Mouse (Mus musculus): ENCODE data around the gene Sec22c.

The Sec22c gene

DNA sequence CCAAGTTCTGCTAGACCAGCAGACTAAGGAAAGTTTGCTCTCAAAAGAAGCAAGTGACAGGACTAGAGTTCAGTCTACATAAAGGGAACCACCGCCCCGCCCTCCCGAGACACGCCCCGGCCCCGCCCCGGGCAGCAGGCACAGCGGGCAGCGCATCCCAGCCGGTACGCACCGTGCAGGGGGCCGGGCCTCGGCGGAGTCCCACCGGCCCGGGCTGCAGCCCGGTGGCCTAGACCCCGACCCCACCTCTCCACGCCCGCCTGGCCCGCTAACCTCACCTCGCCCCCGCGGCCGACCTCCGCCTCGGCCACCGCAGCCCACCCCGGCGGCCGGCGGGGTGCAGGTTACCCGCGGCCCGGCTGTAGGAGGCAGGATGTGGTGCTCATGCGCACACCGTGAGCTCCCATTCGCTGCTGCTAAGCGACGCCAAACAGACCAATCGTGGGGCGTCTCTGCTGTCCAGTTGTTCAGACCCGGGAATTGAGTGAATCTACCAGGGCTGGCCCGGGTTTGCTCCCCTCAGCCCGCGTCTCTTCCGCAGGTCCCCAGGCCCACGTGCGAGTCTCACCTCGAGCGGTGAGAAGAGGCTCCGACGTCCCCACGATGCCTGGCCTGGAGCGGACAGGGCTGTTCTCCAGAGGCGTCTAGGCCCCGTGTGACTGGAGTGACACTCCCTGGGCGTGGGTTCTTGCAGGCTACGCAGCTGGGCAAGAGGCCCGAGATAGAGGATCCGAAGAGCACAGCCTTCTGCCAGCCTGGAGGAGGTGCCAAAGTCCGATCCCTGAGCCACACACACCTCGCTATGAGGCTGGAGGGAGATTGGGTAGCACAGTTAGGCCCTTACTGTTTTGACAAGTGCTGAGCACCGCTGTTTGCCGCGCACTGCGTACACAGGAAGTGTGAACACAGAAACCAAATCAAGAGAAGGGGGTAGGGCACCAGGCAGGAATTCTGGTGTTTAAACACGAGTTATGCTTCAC is at the start of gene Sec22c:
TSS of gene Sec22c (minus strand) at position 845 of the 980 bp plus-strand sequence.
- peak; percentile 93 to 94 for DNase-seq

DNA sequence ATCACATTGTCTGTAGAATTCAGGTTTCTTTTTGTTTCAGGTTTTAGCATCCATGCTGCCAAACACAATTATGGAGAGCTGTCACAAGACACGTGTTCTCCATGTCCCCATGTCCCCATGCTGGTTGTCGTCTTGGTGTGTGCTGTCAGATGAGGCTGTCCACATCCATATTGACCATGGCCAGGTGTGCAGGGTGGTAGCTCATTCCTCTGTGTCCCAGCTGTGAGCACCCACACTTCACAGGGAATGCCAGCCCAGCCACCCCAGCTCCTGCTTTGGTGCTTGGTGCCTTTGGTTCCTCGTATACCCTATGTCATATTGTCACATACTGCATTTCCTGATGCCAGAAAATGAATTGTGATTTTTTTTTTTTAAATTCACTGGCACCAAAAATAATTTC is 49.3 kb upstream of the Sec22c start:
- DNase-seq: no peak

- DNase-seq: no peak
Observed at GRCm38 (mm10) chr9:121752774-121753173, 47.5 kb upstream of the Sec22c start.

DNA sequence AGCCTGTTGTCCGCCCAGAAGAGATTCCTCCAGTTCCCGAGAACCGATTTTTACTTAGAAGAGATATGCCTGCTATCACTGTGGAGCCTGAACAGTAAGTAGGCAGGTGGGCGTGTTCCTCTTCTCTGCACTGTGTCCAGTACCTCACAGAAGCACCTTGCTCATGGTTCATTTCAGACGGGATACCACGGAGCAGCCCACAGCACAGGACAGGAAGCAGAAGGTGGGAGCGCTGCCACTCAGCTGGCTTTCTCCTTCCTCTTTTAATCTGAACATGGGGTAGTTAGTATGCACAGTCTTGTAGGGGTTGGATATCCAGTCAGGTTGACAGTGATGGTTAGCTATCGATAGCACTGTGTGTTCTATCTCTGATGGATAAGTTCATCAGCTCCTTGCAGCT is 38.8 kb upstream of the Sec22c start:
- DNase-seq: no peak

DNA sequence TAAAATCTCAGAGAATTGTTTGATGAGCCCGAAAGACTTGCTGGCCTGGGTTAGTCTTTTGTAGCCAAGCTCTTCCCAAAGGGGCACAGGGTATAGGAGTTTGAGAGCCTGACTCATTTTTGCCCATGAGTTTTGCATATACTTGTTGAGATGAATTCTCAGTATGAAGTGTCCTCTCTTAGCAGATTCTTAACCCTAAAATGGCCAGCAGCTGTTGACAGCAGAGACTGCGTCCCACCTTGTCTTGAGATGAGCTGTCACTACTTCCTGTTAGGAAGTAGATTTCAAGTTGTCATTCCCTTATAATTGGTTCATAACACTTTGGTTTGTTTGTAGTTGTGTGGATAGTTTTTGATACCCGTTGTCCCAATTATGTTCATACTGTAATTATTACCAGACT is 35.9 kb upstream of the Sec22c start:
- DNase-seq: no peak

- no peak for DNase-seq
Observed at GRCm38 (mm10) chr9:121740490-121740889, 35.2 kb upstream of the Sec22c start.

DNA sequence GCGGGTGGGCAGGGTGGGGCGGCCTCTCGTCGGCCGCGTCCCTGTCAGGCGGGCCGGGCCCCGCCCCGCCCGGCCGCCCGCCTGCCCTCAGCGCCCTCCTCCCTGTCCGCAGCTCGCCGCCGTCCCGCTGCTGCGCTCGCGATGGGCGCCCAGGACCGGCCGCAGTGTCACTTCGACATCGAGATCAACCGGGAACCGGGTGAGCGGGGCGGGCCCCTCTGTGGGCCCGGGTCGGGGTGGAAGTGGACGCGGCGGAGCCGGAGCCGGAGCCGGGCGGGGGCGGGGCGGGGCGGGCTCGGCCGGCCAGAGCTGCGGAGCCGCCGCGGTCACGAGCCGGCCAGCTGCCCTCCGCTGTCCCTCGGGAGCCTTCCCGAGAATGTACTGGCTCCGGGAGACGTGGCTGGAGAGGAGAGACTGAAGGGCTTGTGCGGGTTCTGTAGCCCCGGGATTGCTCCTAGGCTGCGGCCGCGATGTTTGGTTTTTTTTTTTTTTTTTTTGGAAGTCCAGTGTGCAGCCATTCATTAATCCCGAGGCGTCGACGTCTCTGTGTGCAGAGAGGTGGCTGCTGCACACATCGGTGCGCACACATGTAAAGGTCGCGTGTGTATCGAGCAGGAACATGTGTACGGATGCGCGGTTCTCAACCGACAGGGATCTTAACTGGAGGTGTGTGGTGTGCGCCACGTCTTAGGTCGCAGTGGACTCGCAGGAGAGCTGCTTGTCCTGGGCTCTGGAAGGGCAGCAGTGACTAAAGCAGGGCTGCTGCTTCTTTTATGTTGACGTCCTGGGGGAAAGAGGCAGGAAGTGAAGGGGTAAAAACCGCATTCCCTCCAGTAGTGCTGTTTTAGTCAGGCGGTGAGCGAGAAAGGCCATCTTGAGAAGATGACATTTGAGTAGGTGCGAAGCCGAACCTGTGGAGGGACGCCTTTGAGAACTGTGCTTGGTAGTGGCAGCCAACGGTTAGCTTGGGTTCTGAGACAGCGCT is 14.3 kb upstream of the Sec22c start:
- DNase-seq: peak; percentile 30 to 48

GRCm38 (mm10) chr9:121718792-121719318 is 13.6 kb upstream of the Sec22c start, which contains the start of gene Nktr:
Gene Nktr (plus strand): TSS chr9:121719169.
- peak; percentile 96 to 98 for DNase-seq

DNA sequence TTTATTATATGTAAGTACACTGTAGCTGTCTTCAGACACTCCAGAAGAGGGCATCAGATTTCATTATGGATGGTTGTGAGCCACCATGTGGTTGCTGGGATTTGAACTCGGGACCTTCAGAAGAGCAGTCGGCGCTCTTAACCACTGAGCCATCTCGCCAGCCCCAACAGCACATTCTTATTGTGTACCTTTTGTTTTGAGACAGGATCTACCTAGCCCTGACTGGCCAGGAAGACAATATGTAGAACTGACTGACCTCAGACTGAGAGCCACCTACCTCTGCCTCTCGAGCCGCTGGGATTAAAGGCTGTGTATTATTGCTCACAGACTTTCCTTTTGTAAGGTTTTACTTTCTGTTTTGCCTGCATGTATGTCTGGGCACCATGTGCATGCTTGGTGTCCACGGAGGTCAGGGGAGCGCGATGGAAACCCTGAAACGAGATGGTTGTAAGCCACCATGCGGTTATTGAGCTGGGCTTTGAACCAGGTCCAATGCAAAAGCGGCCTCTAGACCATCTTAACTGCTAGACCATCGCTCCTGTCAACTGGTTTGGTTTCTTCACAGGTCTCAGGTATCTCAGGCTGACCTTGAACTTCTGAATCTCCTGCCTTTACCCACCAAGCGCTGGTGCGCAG is 12.9 kb upstream of the Sec22c start:
- no peak for DNase-seq

GRCm38 (mm10) chr9:121717048-121717447 is 11.8 kb upstream of the Sec22c start:
- no peak for DNase-seq

DNA sequence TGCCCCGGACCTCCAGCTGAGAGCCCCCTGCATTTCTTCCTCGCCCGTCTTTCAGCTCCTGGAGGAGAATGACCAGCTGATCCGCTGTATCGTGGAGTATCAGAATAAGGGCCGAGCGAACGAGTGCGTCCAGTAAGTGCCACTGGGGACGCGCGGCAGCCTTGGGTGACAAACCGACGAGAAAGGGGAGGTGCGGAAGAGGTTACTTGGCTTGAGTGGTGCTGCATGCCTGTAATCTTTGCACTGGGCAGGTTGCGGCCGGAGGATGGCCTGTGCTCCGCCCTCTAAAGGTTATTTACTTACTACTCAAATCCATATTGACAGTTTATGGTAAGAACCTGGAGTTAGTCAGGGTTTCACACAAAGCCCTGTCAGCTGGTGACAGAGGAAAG is 5.3 kb upstream of the Sec22c start:
- DNase-seq: no peak

DNA sequence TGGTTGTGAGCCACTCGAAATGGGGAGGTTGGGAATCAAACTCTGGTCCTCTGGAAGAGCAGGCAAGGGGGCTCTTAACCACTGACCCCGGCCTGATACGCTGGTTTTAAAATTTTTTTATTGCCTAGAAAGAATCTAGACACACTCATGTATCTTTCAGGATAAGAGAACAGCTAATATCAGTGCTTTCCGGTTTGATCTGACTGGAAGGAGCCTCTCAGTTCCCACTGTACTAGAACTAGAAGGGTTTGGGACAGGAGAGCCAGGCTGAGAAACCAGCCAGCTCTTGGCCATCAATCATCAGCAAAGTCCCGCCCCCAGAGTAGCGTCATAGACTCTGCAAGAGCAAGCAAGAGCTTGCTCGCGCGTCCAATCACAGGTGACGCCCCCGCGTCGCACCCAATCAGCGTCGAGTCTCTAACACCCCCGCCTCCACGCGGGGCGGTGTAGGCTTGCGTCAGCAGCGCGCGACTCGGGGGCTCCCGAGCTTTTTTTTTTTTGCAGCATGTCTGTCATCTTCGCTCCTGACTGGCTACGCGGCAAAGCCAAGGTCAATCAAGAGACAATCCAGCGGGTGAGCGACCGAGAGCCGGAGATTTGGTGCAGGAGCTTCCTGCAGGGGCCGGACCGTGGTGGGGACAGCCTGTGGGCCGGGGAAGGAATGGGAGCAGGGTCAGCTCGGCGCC is 4.8 kb upstream of the Sec22c start, which contains the start of gene Ss18l2:
TSS of gene Ss18l2 (plus strand) at position 432 of the 686 bp plus-strand sequence.
- DNase-seq: peak; percentile 94 to 97

DNA sequence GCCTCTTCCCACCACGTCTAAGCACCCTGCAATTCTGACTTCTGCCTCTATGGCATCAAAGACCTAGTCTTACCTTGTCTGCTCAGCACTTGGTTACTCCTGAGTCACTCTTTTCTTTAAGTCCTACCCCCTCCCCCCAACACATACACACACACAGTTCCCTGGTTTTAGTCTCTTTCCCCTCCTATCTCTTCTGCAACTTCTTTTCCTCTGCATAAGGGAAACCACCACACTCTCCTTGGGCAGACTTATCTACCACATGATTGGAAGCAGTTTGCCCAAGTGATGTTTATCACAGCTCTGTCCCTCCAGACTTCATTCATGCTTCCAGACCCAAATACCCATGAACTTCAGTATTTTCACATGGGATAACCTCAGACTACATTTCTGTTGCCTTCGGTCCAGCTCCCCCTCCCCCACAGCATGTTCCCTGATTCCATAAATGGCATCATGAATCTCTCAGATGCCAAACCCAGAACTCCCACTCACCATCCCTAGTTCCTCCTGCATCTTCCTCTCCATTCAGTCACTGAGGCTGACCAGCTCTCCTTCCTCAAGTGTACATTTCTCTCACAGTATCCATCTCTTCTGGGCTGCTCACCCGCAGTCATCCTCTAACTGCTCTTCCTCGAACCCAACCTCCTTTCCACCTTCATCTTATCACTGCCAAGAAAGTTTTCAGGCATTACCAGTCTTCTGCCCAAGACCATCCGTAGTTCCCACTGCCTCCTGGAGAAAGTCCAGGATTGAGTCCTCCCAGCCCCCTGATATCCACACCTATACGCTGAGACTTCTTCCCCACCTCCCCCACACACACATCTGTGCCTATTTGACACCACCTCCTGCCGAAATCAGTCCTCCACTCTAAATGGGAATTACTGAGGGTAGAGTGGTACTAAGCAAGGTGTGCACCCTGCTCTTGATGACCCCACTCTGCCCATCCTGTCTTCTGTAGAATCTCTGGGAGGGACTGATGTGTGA is 3.5 kb upstream of the Sec22c start:
- DNase-seq: no peak

- DNase-seq: no peak
Observed at GRCm38 (mm10) chr9:121707801-121708200, 2.5 kb upstream of the Sec22c start.

DNA sequence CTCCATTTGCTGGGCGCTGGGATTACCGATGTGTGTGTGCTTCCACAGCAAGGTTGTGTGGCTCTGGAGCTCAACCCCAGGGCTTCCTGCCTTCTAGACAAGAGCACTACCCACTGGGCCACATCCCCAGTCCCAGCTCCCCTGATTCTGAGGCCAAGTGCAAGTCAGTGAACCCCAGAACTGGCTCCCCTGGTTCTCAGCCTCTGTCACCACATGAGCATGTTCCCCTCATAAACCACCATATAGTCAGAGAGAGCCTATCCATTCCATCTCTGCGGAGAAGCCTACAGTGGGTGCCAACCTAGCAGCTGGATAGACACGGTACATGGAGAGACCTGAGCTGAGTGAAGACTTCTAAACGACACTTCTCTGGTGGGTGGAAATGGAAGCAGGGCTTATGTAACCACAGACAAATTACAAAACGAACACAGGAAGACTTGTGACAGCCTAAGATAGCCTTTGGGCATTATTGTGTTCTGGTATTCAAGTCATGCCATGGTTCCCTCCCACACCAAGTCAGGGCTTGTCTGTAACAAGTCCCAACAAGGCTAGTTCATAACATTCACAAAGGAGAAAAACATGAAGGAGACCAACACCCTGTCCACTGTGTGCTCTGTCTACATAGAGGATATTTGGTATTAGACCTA is 862 bp upstream of the Sec22c start:
- no peak for DNase-seq

DNA sequence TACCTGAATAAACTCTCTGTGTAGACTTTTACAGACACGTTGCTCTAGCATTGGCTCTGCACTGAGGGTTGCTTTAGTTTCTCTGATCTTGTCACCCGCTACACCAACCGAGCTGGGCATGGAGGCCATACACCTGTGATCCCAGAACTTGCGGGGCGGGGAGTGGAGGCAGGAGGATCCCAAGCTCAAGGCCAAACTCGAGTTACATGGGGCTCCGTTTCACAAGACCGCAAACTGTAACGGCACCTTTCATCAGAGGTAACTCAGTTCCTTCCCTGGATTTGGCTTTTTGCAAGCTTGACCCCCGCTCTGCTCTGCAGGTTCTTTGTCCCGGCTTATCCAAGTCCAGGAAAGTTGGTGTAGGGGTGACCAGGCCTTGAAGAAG is 1.0 kb downstream of the Sec22c start:
- DNase-seq: no peak

DNA sequence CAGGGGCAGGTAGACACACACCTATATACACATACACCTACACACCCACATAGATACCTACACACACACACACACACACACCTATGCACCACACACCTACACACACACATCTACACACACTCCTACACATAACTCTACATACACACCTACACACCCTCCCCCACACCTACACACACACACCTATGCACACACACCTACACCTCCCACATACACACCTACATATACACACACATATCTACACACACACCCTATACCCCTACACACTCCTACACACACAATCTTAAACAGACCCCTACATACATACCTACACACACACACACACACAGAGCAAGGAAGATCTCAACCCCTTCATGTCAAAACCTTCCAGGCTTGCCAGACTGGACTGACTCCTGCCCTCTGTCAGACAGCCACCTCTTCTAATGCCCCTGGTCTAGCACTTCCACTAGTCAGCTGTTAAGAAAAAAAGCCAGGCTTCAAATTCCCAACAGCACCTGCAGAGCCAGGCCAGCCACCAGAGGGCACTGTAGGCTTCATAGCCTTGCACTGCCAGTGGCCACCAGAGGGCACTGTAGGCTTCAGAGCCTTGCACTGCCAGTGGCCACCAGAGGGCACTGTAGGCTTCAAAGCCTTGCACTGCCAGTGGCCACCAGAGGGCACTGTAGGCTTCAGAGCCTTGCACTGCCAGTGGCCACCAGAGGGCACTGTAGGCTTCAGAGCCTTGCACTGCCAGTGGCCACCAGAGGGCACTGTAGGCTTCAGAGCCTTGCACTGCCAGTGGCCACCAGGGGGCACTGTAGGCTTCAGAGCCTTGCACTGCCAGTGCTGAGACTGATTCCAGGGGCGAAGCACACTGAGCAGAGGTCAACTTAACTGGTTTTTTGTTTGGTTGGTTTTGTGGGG is 7.9 kb downstream of the Sec22c start:
- peak; percentile 59 to 68 for DNase-seq

GRCm38 (mm10) chr9:121696626-121697025 is 8.7 kb downstream of the Sec22c start:
- no peak for DNase-seq

DNA sequence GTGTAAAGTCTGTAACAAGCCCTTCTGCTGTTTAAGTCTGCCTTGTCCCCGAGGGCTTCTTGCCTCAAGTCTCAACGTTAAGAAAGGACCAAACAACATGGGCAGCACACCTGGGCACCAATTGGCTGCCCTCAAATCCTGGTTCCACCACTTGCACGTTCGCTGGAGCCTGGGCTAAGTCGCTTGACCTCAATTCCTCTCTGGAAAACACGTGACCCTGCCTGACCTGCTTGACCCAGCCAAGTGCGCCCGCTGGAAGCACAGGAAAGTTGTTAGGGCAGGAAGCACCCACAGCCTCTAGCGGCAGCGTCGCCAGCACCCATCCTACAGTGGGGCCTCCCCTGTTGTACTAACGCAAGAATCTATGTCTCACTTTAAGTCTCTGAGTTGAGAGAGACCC is 10.6 kb downstream of the Sec22c start:
- DNase-seq: no peak

Measured in thymus, postnatal 36 days (tissue).